Mouse (Mus musculus) bone marrow macrophage, adult 2 months (primary cell): ENCODE measurements around the gene Ppfia1.

Source experiments
- CTCF ChIP-seq: IDR thresholded peaks from 2 replicates; pipeline ENCODE4 v1.5.1; 2012; ENCODE audit warnings: low read depth, mild to moderate bottlenecking, low read length, moderate library complexity
- POLR2A ChIP-seq: IDR thresholded peaks from 2 replicates; pipeline ENCODE4 v1.6.1; 2012; ENCODE audit warnings: mild to moderate bottlenecking, low read depth, low read length, borderline replicate concordance

DNA sequence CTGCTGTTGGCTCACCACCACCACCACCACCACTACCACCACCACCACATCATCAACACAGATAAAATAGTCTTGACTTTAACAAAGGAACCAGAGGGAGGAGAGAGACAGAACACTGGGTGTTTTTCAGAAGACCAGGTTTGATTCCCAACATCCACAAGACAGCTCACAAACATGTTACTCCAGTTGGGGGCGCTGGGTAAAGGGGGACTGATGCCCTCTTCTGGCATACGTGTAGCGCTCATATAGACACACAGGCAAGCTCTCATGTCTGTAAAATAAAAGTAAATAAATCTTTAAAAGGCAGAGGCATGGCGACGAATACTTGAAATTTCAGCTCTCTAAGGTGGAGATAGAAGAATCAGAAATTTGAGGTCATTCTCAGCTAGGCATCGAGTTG is 5.0 kb upstream of the Ppfia1 start:
- TF ChIP-seq CTCF (no peak), POLR2A (no peak)
